Mouse (Mus musculus): ENCODE results near the gene Rad51b. TPM values are rescaled to one million over a fixed set of nuclear protein-coding genes. Genes with fewer than 3 reads are reported as not detected.

The Rad51b gene
- polyA plus RNA-seq, 1 experiment from 2014 or later, result 7.8 TPM

DNA sequence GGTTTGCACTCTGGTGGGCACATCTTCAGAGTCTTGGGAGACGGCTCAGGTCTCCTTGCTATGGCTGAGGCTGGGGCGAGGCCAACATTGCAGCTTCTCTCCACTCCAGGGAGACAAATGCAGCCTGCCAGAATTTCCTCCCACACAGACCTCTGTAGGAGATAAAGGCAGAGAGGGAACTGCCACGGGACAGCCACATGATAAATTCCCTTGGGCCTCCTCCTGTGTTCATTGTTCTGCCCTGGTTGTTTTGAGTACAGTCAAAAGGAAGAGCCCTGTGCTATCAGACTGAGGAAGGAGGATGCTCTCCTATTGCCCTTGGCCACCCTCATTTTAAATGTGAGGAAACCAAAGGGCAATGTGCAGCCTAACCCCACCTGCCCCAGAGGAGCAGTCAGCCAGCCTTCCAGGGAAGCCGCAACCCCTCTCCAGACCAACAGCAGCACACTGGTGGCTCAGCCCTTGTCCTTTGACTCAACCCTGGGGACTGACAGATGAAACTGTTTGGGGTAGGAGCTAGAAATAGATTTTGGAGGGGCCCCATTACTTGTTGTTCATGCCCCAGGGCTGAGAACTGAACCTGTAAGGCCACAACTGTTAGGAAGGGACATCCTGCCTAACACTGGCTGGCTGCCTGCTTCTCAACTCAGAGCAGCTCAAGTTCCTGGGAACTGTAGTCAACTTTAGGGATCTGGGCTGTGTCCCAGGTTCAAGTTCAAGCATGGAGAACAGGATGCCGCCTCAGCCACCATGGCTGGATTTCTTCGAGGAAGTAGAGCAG, 541.3 kb downstream of the Rad51b start:
- Histone ChIP-seq H3K27ac (ENCODE audit: low read length) (peak overlapping the region; percentile 48), H3K9ac (ENCODE audit: low read length) (peak overlapping the region; percentile 3; the same call in 1 of the 2 replicates), H3K36me3 (ENCODE audit: control insufficient read depth, insufficient read depth, low read length) (no peaks in the 10 kb centered on the region), H3K4me1 (ENCODE audit: control insufficient read depth, insufficient read depth, low read length) (peaks cover 43% of the 10 kb centered on the region), H3K4me2 (ENCODE audit: low read depth, low read length) (no peak overlapping the region), H3K9me3 (replicated peaks; ENCODE audit: control insufficient read depth, low read length) (no peaks in the 10 kb centered on the region), H3K27me3 (ENCODE audit: control insufficient read depth, insufficient read depth, low read length) (no peaks in the 10 kb centered on the region), H3K4me3 (replicated peaks; ENCODE audit: low read length) (no peak overlapping the region)
- peak; percentile 23; the same call in 1 of the 2 replicates for ATAC-seq (ENCODE audit: insufficient read depth, low FRiP score)
- 47% methylated on average over 6 of the region's 6 CpGs for WGBS

DNA sequence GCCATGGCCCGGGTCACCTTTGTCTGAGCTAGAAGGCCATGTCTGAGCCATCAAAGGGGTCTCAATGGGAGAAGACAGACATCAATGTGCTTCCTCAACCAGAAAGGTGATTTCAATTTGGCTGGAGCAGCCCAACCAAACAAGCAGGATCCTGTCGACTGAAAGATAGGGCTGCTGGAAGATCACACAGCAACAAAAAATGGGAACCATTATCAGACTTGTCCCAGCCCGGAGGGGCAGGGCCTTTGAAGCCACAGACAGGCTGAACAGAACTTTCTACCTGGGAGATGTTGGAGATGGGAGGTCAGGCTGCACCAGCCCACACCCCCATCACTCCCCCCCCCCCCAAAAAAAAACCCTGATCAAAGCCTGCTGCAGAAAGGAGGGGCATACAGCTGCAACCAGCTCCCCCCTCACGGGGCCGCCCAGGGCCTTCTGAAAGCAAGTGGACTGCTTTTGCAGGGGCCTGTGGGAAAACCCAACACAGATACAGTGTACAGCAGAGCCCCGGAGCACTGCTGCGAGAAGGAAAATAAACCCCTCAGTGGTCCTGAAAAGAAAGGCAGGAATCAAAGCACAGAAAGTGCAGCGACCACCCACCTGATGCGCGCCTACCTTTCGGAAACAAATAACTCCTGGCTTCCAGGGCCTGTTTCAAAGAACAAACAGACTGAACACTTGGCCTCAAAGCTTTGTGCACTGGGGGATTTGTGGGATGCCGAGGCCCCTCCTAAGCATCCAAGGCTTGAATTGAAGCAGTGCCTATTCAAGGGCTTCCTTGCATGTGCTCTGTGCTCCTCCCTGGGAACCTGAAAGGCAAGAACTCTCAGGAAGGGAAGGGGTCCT, 542.2 kb downstream of the Rad51b start:
- H3K4me1 ChIP-seq (ENCODE audit: control insufficient read depth, insufficient read depth, low read length), result peaks cover 51% of the 10 kb centered on the region
- no peaks in the 10 kb centered on the region for H3K9me3 ChIP-seq (replicated peaks; ENCODE audit: control insufficient read depth, low read length)
- H3K36me3 ChIP-seq (ENCODE audit: control insufficient read depth, insufficient read depth, low read length), result no peaks in the 10 kb centered on the region
- no peak overlapping the region for H3K4me2 ChIP-seq (ENCODE audit: low read depth, low read length)
- WGBS, result 62% methylated on average over 12 of the region's 12 CpGs
- ATAC-seq (ENCODE audit: insufficient read depth, low FRiP score), result no peak
- no peaks in the 10 kb centered on the region for H3K27me3 ChIP-seq (ENCODE audit: control insufficient read depth, insufficient read depth, low read length)
- 0 out of 2 replicates have a peak overlapping the region, but pooled peaks have one; percentile 26 for H3K9ac ChIP-seq (ENCODE audit: low read length)
- no peak overlapping the region for H3K4me3 ChIP-seq (replicated peaks; ENCODE audit: low read length)
- H3K27ac ChIP-seq (ENCODE audit: low read length), result peak overlapping the region; percentile 48

DNA sequence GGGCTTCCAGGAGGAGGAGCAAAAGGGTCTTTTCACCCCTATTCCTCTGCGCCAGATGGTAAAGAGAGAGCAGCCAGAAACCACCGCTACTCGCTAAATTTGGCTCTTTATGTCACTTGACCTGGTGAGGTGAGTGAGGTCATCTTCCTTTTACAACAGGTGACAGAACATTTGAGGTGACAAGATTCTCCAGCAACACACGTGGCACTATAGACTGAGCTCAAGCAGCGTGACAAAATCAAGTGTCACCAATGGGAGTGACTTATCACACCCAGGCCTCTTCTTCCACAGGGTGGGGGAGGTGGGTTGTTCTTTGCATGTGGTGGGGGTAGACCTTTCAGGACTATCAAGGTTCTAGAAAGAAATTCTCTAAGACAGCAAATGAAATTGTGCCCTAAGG, 543.4 kb downstream of the Rad51b start:
- Histone ChIP-seq H3K9ac (ENCODE audit: low read length) (no peak overlapping the region), H3K4me1 (ENCODE audit: control insufficient read depth, insufficient read depth, low read length) (peaks cover 51% of the 10 kb centered on the region), H3K27ac (ENCODE audit: low read length) (no peak overlapping the region), H3K27me3 (ENCODE audit: control insufficient read depth, insufficient read depth, low read length) (no peaks in the 10 kb centered on the region), H3K4me3 (replicated peaks; ENCODE audit: low read length) (no peak overlapping the region), H3K36me3 (ENCODE audit: control insufficient read depth, insufficient read depth, low read length) (no peaks in the 10 kb centered on the region), H3K9me3 (replicated peaks; ENCODE audit: control insufficient read depth, low read length) (no peaks in the 10 kb centered on the region), H3K4me2 (ENCODE audit: low read depth, low read length) (no peak overlapping the region)
- WGBS, result 72% methylated on average over 5 of the region's 5 CpGs
- no peak for ATAC-seq (ENCODE audit: insufficient read depth, low FRiP score)

GRCm38 (mm10) chr12:79841248-79841647, 544.2 kb downstream of the Rad51b start:
- ATAC-seq (ENCODE audit: insufficient read depth, low FRiP score), result no peak
- Histone ChIP-seq H3K4me3 (replicated peaks; ENCODE audit: low read length) (no peak overlapping the region), H3K4me1 (ENCODE audit: control insufficient read depth, insufficient read depth, low read length) (peaks cover 51% of the 10 kb centered on the region), H3K27ac (ENCODE audit: low read length) (peak overlapping the region; percentile 72), H3K4me2 (ENCODE audit: low read depth, low read length) (no peak overlapping the region), H3K9ac (ENCODE audit: low read length) (no peak overlapping the region), H3K36me3 (ENCODE audit: control insufficient read depth, insufficient read depth, low read length) (no peaks in the 10 kb centered on the region), H3K9me3 (replicated peaks; ENCODE audit: control insufficient read depth, low read length) (no peaks in the 10 kb centered on the region), H3K27me3 (ENCODE audit: control insufficient read depth, insufficient read depth, low read length) (no peaks in the 10 kb centered on the region)
- 83% methylated on average over 3 of the region's 3 CpGs for WGBS

- 14% methylated on average over 7 of the region's 7 CpGs for WGBS
- H3K9me3 ChIP-seq (replicated peaks; ENCODE audit: control insufficient read depth, low read length), result no peaks in the 10 kb centered on the region
- H3K4me3 ChIP-seq (replicated peaks; ENCODE audit: low read length), result no peak overlapping the region
- ATAC-seq (ENCODE audit: insufficient read depth, low FRiP score), result peak; percentile 88
- no peaks in the 10 kb centered on the region for H3K36me3 ChIP-seq (ENCODE audit: control insufficient read depth, insufficient read depth, low read length)
- no peaks in the 10 kb centered on the region for H3K27me3 ChIP-seq (ENCODE audit: control insufficient read depth, insufficient read depth, low read length)
- H3K27ac ChIP-seq (ENCODE audit: low read length), result peak overlapping the region; percentile 90
- H3K9ac ChIP-seq (ENCODE audit: low read length), result 0 out of 2 replicates have a peak overlapping the region, but pooled peaks have one; percentile 5
- no peak overlapping the region for H3K4me2 ChIP-seq (ENCODE audit: low read depth, low read length)
- peaks cover 58% of the 10 kb centered on the region for H3K4me1 ChIP-seq (ENCODE audit: control insufficient read depth, insufficient read depth, low read length)
These were observed 545.2 kb downstream of the Rad51b start for GRCm38 (mm10) chr12:79842319-79842718.

- 0 out of 2 replicates have a peak overlapping the region, but pooled peaks have one; percentile 5 for H3K9ac ChIP-seq (ENCODE audit: low read length)
- no peak overlapping the region for H3K4me3 ChIP-seq (replicated peaks; ENCODE audit: low read length)
- H3K4me1 ChIP-seq (ENCODE audit: control insufficient read depth, insufficient read depth, low read length), result peaks cover 61% of the 10 kb centered on the region
- ATAC-seq (ENCODE audit: insufficient read depth, low FRiP score), result no peak
- peak overlapping the region; percentile 90 for H3K27ac ChIP-seq (ENCODE audit: low read length)
- H3K4me2 ChIP-seq (ENCODE audit: low read depth, low read length), result no peak overlapping the region
- no peaks in the 10 kb centered on the region for H3K9me3 ChIP-seq (replicated peaks; ENCODE audit: control insufficient read depth, low read length)
- H3K36me3 ChIP-seq (ENCODE audit: control insufficient read depth, insufficient read depth, low read length), result no peaks in the 10 kb centered on the region
- H3K27me3 ChIP-seq (ENCODE audit: control insufficient read depth, insufficient read depth, low read length), result no peaks in the 10 kb centered on the region
- 45% methylated on average over 11 of the region's 11 CpGs for WGBS
These were observed 545.9 kb downstream of the Rad51b start for GRCm38 (mm10) chr12:79843002-79843401.

GRCm38 (mm10) chr12:79843496-79843895, 546.4 kb downstream of the Rad51b start:
- ATAC-seq (ENCODE audit: insufficient read depth, low FRiP score), result no peak
- Histone ChIP-seq H3K4me3 (replicated peaks; ENCODE audit: low read length) (no peak overlapping the region), H3K27ac (ENCODE audit: low read length) (peak overlapping the region; percentile 90), H3K4me1 (ENCODE audit: control insufficient read depth, insufficient read depth, low read length) (peaks cover 60% of the 10 kb centered on the region), H3K9me3 (replicated peaks; ENCODE audit: control insufficient read depth, low read length) (no peaks in the 10 kb centered on the region), H3K27me3 (ENCODE audit: control insufficient read depth, insufficient read depth, low read length) (no peaks in the 10 kb centered on the region), H3K36me3 (ENCODE audit: control insufficient read depth, insufficient read depth, low read length) (no peaks in the 10 kb centered on the region), H3K9ac (ENCODE audit: low read length) (no peak overlapping the region), H3K4me2 (ENCODE audit: low read depth, low read length) (no peak overlapping the region)
- WGBS, result 39% methylated on average over 6 of the region's 6 CpGs

- Histone ChIP-seq H3K4me2 (ENCODE audit: low read depth, low read length) (no peak overlapping the region), H3K4me3 (replicated peaks; ENCODE audit: low read length) (no peak overlapping the region), H3K4me1 (ENCODE audit: control insufficient read depth, insufficient read depth, low read length) (peaks cover 44% of the 10 kb centered on the region), H3K27me3 (ENCODE audit: control insufficient read depth, insufficient read depth, low read length) (no peaks in the 10 kb centered on the region), H3K9me3 (replicated peaks; ENCODE audit: control insufficient read depth, low read length) (no peaks in the 10 kb centered on the region), H3K9ac (ENCODE audit: low read length) (no peak overlapping the region; the same call in 1 of the 2 replicates), H3K27ac (ENCODE audit: low read length) (peak overlapping the region; percentile 76), H3K36me3 (ENCODE audit: control insufficient read depth, insufficient read depth, low read length) (no peaks in the 10 kb centered on the region)
- ATAC-seq (ENCODE audit: insufficient read depth, low FRiP score), result no peak
- WGBS, result 42% methylated on average over 7 of the region's 7 CpGs
These were observed 549.4 kb downstream of the Rad51b start for GRCm38 (mm10) chr12:79846247-79847151.
